Mouse (Mus musculus) forelimb bud, embryonic 11.5 days (tissue): ENCODE measurements around the gene Dnah7b.
A peak's percentile ranks its signal among the peaks of the same experiment; 100 is the strongest.
"Not testable (repeated sequence)": the region's sequence is repeated elsewhere in the genome, so short reads cannot be mapped to it uniquely, and the experiment has no call there.

Experiments used
- DNase-seq: peaks from one replicate; pipeline ENCODE4 v3.0.0-alpha.2; 2012; ENCODE audit warnings: low read depth, low spot score

Gene Dnah7b

DNA sequence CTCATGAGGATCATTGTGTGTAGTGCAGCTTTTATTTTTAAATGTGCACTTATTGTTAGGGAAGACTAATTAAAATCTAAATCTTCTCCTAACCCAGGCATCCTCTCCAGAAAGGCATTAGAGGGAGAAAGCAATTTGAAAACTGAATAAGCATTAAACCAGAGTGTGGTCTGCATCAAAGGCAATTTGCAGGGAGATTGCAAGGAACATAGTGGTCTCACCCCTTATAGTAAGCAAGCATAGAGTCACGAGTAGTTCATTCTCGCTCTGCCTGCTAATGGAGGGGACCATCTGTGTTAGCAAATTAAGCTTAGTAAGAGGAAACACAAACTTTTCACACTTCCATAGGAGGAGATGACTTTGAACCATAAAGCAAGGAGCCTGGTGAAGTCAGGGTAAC lies 228.3 kb downstream of the Dnah7b start:
- DNase-seq = not testable (repeated sequence)

DNA sequence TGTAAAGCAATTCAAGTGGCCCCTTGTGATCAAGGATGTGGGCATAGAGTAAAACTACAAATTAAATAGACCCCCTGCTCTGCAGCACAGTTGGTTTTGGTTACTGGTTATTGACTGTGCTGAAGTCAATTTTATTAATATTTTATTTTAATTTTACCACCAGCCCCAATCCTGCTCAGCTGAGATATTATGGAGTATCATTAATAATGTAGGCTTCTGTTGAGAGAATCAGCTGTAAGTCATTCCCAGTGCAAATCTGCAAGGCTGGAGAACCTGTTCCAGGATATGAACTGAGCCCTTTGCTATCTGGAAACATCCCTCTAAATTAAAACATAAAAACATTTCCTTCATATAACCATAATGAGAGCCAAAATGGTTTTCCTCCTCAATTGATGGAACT lies 259.8 kb downstream of the Dnah7b start:
- not testable (repeated sequence) for DNase-seq

DNA sequence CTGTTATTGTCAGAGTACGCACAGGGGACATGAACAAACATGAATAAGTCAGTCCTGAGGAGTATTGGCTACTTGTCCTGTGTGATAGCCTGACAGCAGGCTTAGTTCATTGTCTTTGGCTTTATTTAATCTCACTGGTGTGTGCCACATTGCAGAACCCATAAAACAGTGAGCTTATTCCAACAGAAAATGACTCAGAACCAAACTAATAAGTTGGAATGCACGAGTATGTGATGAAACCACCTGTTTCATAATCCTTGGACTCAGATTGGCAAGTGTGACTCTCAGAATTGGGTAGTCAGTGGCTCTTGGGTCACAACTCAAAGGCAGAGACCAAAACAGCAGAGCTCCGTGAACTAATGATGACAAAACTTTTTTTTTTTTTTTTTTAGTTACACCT lies 279.2 kb downstream of the Dnah7b start:
- DNase-seq = not testable (repeated sequence)

DNA sequence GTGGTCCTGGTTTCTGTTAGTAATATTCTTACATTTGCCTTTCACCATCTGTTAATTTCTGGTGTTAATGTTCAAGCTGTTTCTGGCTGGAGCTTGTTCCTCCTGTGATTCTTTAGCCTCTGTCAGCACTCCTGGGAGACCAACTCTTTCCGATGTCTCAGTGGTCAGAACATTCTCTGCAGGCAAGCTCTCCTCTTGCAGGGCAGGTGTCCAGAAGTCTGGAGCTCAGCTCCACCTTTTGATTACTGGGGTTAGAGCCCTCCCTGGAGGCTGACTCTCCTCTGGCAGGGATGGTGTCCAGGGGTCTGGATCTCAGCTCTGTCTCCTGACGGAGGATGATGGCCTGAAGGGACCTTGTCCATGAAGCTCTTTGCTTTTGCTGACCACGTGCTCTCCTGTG lies 314.5 kb downstream of the Dnah7b start:
- DNase-seq = not testable (repeated sequence)

DNA sequence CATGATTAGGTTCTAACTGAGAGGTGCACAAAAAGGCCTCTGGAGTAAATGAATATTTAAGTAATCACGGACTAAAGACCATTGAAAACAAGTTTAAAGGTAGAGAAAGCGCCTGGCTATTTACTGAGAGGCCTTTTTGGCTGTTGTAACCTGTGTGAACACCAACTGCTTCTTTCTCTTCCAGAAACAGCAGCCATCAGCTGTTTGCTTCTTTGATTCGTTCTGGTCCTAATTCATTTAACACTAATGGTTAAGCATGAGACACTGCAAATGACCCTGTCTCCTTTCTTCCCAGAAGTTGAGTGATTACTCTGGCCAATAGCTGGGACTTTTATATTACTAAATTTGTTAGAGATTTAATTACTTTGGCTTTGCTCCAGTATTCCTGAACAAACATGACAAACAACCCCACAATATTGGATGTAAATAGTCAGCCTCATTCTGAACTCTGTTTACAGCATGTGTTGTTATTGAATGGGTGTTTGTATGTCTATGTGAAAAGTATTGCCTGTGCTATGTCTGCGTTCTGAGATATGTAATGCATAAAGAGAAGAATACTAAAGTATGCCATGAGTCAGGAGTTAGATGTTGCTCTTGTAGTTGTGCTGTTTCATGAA lies 328.7 kb downstream of the Dnah7b start:
- DNase-seq = not testable (repeated sequence)

DNA sequence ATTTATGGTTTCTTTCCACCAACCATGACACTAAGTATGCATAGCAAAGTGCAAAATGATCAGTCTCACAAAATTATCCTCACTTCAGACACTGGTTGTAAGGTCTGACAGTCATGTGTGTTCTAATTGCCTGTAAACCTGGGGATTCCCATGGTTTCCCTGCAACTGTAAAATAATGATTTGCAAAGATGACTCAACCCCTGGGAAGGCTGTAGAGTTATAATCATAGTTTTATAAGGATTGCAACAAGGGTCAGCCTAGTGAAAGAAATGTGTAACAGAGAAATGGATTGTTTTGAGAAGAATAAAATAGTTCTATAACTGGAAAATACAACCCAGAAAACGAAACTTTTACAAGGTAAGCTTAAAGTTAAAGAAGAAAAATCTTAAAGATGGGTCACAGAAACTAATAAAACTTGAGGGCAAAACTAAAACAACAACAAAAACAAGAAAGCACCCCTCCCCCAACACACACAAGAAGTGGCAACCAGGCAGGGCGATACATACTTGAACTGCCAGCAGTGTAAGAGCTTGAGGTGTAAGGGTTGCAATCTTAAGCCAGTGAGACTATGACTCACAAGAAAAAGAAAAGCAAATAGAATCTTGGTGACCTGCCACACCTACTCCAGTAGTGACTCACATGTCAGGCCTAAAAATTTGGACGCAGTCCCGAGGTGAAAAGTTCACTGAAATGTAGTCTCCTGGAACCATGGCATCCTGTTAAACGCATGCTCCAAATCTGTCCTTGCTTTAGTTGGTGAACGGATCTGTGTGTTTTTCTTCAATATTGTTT lies 342.4 kb downstream of the Dnah7b start:
- no peak for DNase-seq

DNA sequence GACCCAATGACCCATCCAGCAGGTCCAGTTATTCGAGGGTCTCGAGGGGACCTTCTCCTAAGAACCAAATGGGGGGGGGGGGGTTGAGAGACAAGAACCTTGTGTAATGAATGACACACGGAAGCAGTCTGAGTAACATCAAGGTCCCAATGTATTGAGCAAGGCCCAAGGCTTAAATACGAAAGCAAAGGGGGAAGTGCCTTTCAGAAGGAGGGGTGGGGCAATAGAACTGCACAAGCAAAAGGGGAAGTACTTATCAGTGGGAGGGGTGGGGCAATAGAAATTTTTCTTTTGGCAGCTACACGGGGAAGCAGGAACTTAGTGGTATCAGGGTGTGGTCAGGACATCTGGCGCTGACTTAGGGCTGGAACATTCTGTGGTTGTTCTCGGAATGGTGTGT lies 348.7 kb downstream of the Dnah7b start:
- not testable (repeated sequence) for DNase-seq

DNA sequence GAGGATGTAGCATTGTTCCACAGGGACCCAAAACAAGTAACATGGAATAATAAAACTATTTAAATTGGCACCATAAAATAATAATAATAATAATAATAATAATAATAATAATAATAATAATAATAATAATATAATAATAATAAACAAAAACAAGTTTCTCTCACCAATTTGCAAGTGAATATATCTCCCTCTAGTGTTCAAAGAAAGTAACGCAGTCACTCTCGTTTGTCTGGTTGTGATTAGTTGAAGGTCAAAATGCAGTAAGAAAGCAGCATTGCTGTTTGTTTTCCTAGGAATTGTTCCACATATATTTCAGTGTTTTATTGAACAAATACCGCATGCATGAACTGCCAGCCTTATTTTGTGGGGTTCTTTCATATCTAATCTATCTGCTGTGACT lies 350.8 kb downstream of the Dnah7b start:
- peak; percentile 77 for DNase-seq

DNA sequence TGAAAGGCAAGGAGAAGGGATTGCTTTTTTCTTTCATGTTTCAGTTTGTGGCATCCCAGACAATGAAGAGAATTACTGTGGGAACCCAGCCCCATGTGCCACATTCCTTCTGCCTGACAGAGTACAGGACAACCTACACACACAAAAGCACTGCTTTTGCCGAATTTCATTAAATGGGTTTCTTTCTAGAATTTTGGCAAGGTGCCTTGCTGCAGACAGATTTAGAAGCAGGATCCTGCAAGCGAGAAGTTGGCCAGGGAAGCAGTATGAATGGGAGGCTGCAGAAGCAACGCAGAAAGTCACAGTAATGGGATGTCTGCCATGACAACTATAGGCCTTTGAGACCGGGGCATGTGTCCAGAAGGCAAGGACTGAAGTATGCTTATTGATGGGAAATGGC lies 352.9 kb downstream of the Dnah7b start:
- DNase-seq = not testable (repeated sequence)
